Mouse (Mus musculus): ENCODE data around the gene Rgl1. TPM values are rescaled to one million over a fixed set of nuclear protein-coding genes. Genes with fewer than 3 reads are reported as not detected.

Gene Rgl1
- polyA plus RNA-seq, 1 experiment = 14.4 TPM

DNA sequence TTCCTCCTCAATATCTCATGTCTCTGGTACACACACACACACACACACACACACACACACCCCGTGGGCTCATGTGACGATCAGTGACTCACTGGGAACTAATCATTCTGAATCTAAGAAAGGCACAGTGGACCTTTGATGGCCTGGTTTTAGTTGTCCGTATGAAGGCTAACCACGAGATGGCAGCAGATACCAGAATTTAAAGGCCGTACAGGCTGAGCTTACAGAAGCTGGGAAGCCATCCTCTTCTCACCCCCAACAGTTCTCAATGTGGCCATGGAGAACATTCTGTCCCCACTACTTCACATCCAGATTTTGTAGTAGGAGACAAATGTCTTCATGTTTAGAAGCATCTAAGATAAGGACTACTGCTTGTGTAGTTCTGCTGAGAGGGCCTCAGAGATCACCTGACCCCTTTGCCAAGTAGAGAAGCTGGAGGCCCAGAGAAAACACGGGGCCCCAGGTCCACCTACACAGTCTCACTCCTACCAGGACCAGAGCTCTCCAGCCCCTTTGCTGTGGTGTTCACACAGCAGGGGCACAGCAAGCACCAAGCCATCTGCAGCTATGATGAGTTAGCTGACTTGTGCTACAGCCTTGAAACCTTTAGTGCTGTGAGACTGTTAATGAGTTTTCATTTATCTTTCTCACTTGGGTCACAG, 241.0 kb downstream of the Rgl1 start:
- DNase-seq (ENCODE audit: low read depth in 1 of 2, low spot score in 2 of 2) = peak; percentile 50 to 64
- TF ChIP-seq POLR2A (IDR thresholded peaks at IDR 0.05; ENCODE audit: low read depth, low read length) (no peak), CTCF (IDR thresholded peaks at IDR 0.05; ENCODE audit: extremely low read depth, insufficient read depth, insufficient read length, insufficient replicate concordance) (peak; percentile 64; the same call in 1 of the 2 replicates)
- H3K4me3 ChIP-seq (ENCODE audit: extremely low read depth, insufficient read depth, insufficient read length) = no peak overlapping the region
- H3K27me3 ChIP-seq (ENCODE audit: control insufficient read depth, insufficient read depth, low read length) = no peaks in the 10 kb centered on the region
- H3K36me3 ChIP-seq (ENCODE audit: control insufficient read depth, insufficient read depth, low read length) = peaks cover 3% of the 10 kb centered on the region; the same call in 1 of the 2 replicates
- H3K4me1 ChIP-seq (ENCODE audit: control insufficient read depth, insufficient read depth, insufficient read length) = peaks cover 6% of the 10 kb centered on the region; the same call in 1 of the 2 replicates
- WGBS = 26% methylated on average over 6 of the region's 6 CpGs
- no peak overlapping the region for H3K27ac ChIP-seq (ENCODE audit: insufficient read depth, low read length)

DNA sequence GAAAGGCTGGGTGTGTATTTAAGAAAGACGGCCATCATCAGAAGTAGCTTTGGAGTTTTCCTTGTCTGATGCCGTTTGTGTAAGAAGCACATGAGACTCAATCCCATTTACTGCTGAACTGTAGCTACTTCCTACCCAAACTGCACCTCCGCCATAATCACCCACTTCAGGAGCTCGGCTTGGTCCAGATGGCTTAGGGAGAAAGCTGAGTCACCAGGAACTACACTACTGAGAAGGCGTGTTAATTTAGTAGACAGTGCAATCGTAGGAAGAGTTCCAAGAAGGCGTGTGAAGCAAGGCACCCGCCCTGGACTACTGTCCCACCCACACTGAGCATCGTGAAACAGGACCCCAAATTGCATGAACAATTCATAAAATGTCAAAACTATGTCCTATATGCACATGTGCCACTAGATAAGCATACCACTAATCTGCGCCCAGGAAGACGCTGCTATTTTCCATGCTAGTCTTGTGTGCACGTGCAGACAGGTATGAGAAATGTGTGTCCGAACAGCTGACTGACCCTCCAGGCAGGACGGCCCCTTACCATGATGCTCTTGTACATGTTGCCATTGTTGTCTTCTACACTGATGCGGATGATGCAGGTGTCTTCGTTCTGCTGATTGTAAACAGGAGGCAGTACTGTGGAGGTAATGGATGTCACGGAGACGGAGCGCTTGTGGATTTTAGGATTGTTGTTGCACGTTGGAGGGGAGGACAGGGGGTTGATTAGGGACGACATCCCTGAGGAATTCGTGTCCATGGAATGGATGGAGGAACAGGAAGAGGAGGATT, 241.9 kb downstream of the Rgl1 start:
- Histone ChIP-seq H3K36me3 (ENCODE audit: control insufficient read depth, insufficient read depth, low read length) (peaks cover 3% of the 10 kb centered on the region; the same call in 1 of the 2 replicates), H3K4me3 (ENCODE audit: extremely low read depth, insufficient read depth, insufficient read length) (no peak overlapping the region), H3K27me3 (ENCODE audit: control insufficient read depth, insufficient read depth, low read length) (no peaks in the 10 kb centered on the region), H3K27ac (ENCODE audit: insufficient read depth, low read length) (no peak overlapping the region), H3K4me1 (ENCODE audit: control insufficient read depth, insufficient read depth, insufficient read length) (peaks cover 3% of the 10 kb centered on the region; the same call in 1 of the 2 replicates)
- DNase-seq (ENCODE audit: low read depth in 1 of 2, low spot score in 2 of 2) = no peak
- TF ChIP-seq POLR2A (IDR thresholded peaks at IDR 0.05; ENCODE audit: low read depth, low read length) (no peak), CTCF (IDR thresholded peaks at IDR 0.05; ENCODE audit: extremely low read depth, insufficient read depth, insufficient read length, insufficient replicate concordance) (no peak)
- 87% methylated on average over 22 of the region's 22 CpGs for WGBS

DNA sequence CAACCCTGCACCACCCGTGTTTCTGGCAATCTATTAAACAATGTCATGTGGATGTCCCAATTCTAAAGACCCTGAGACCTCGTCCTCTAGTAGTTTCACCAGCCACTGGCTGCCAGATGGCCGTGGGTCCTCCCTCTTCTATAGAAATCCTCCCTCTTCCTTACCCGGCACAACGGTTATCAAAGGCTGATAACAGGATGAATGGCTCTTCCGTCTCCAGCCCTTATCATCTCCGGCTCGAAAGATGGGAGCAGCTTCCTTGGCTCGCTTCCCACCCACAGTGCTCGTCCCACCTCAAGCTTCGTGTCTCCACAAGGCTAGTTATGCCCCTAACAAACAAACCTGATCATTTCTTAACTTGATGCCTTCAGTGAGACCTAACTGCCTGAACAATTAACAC, 242.9 kb downstream of the Rgl1 start:
- no peak for DNase-seq (ENCODE audit: low read depth in 1 of 2, low spot score in 2 of 2)
- no peak for TF ChIP-seq POLR2A (IDR thresholded peaks at IDR 0.05; ENCODE audit: low read depth, low read length)
- H3K36me3 ChIP-seq (ENCODE audit: control insufficient read depth, insufficient read depth, low read length) = peaks cover 3% of the 10 kb centered on the region; the same call in 1 of the 2 replicates
- no peak overlapping the region for H3K27ac ChIP-seq (ENCODE audit: insufficient read depth, low read length)
- H3K27me3 ChIP-seq (ENCODE audit: control insufficient read depth, insufficient read depth, low read length) = no peaks in the 10 kb centered on the region
- H3K4me1 ChIP-seq (ENCODE audit: control insufficient read depth, insufficient read depth, insufficient read length) = no peaks in the 10 kb centered on the region
- H3K4me3 ChIP-seq (ENCODE audit: extremely low read depth, insufficient read depth, insufficient read length) = no peak overlapping the region
- WGBS = 92% methylated on average over 11 of the region's 11 CpGs

DNA sequence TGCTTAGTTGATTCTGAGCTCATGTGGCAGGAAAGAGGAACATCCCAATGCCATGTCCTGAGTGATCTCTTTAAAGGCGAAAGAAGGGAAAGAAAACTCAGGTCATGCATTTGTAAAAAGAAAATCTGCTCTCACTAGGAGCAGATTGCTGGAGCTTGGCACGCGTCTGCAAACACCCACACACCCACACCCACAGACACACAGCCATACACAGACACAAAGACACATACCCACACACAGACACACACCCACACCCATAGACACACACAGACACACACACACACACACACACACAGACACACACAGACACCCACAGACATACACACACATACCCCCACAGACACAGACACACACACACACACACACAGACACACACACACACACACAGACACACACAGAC, 243.9 kb downstream of the Rgl1 start:
- H3K4me3 ChIP-seq (ENCODE audit: extremely low read depth, insufficient read depth, insufficient read length) = no peak overlapping the region
- H3K4me1 ChIP-seq (ENCODE audit: control insufficient read depth, insufficient read depth, insufficient read length) = no peaks in the 10 kb centered on the region
- no peak overlapping the region for H3K27ac ChIP-seq (ENCODE audit: insufficient read depth, low read length)
- DNase-seq (ENCODE audit: low read depth in 1 of 2, low spot score in 2 of 2) = no peak
- peaks cover 2% of the 10 kb centered on the region; the same call in 1 of the 2 replicates for H3K36me3 ChIP-seq (ENCODE audit: control insufficient read depth, insufficient read depth, low read length)
- 81% methylated on average over 3 of the region's 3 CpGs for WGBS
- no peaks in the 10 kb centered on the region for H3K27me3 ChIP-seq (ENCODE audit: control insufficient read depth, insufficient read depth, low read length)
- TF ChIP-seq POLR2A (IDR thresholded peaks at IDR 0.05; ENCODE audit: low read depth, low read length) (no peak), CTCF (IDR thresholded peaks at IDR 0.05; ENCODE audit: extremely low read depth, insufficient read depth, insufficient read length, insufficient replicate concordance) (no peak)

DNA sequence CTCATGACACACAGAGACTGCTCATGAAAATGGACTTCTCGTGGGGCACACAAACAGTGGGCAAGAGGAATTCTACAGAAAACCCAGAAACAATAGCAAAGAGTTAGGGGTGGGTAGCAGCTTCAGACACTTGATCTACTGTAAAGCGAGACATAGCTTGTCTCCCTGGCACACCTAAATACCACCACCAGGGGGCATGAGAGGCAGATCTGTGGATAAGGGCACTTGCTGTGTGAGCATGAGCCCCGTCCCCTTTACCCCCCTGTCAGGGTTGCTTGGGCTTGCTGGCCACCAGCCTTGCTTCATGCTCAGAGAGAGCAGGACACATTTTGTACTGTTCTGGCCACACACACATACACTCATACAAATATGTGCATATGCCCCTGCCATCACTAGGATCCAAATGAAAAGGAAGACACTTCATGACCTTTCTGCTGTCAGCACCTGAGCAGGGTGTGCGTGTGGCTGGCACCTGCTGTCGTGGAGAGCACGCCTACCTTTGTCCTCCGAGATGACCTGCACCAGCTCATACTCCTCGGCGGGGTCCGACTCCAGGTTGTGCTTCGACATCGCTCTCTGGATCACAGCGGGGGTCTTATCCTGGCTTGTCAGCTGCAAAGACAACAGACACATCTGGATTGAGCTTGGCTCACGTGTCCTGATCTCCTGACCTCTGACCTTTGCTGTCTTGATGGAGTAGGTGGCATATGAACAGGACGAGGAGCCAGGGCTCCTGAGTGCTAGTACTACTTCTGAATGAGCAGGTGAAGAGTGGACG, 245.2 kb downstream of the Rgl1 start:
- peak; percentile 21 to 52 for DNase-seq (ENCODE audit: low read depth in 1 of 2, low spot score in 2 of 2)
- H3K36me3 ChIP-seq (ENCODE audit: control insufficient read depth, insufficient read depth, low read length) = 0 out of 2 replicates have a peak, but pooled peaks cover 1% of the 10 kb centered on the region
- no peak overlapping the region for H3K27ac ChIP-seq (ENCODE audit: insufficient read depth, low read length)
- H3K4me3 ChIP-seq (ENCODE audit: extremely low read depth, insufficient read depth, insufficient read length) = no peak overlapping the region
- TF ChIP-seq CTCF (IDR thresholded peaks at IDR 0.05; ENCODE audit: extremely low read depth, insufficient read depth, insufficient read length, insufficient replicate concordance) (peak; percentile 47; the same call in 1 of the 2 replicates), POLR2A (IDR thresholded peaks at IDR 0.05; ENCODE audit: low read depth, low read length) (no peak)
- H3K27me3 ChIP-seq (ENCODE audit: control insufficient read depth, insufficient read depth, low read length) = no peaks in the 10 kb centered on the region
- 84% methylated on average over 16 of the region's 16 CpGs for WGBS
- no peaks in the 10 kb centered on the region for H3K4me1 ChIP-seq (ENCODE audit: control insufficient read depth, insufficient read depth, insufficient read length)

DNA sequence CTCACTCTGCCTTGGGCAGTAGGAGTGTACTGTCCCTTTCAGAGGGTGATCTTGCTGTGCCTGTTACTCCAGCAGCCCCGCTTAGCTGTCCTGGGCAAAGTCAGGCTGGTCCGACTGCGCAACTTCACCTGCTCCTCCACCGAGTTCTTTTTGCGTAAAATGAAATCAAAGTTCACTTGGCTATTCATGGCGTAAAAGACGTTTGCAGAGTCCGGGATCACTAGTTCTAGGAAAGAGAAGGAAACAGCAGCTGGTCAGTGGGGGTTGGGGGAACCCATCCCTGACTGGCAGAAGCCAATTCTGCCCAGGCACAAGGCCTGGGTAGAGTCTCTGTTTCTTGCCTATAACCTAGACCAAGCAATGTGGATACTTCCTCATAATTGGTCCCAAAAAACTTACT, 247.2 kb downstream of the Rgl1 start:
- Histone ChIP-seq H3K27me3 (ENCODE audit: control insufficient read depth, insufficient read depth, low read length) (no peaks in the 10 kb centered on the region), H3K27ac (ENCODE audit: insufficient read depth, low read length) (no peak overlapping the region), H3K36me3 (ENCODE audit: control insufficient read depth, insufficient read depth, low read length) (0 out of 2 replicates have a peak, but pooled peaks cover 1% of the 10 kb centered on the region), H3K4me1 (ENCODE audit: control insufficient read depth, insufficient read depth, insufficient read length) (no peaks in the 10 kb centered on the region), H3K4me3 (ENCODE audit: extremely low read depth, insufficient read depth, insufficient read length) (no peak overlapping the region)
- WGBS = 94% methylated on average over 8 of the region's 8 CpGs
- DNase-seq (ENCODE audit: low read depth in 1 of 2, low spot score in 2 of 2) = no peak
- TF ChIP-seq CTCF (IDR thresholded peaks at IDR 0.05; ENCODE audit: extremely low read depth, insufficient read depth, insufficient read length, insufficient replicate concordance) = no peak
- TF ChIP-seq POLR2A (IDR thresholded peaks at IDR 0.05; ENCODE audit: low read depth, low read length) = no peak
